12 mouse cellular contexts compared by ENCODE assay signal in genomic region chr6:135237326-135237725, GRCm38 (mm10). TPM values are rescaled to one million over a fixed set of nuclear protein-coding genes. Genes with fewer than 3 reads are reported as not detected.
DNase-seq lines count a peak whose midpoint lies in the region; ATAC-seq and TF ChIP-seq lines count a peak whose summit lies in the region.
"Had no signal": no experiment of that assay in that cellular context is flagged by ENCODE, and none has a peak within 500 bp of the region (broad histone marks: within the 10 kb centered on the region; RNA-seq: fewer than 3 reads in every experiment).

No protein-coding gene starts in this region.

- H3K36me3 ChIP-seq in heart, embryonic 11.5 days (ENCODE audit: control insufficient read depth, insufficient read depth, low read length): no peaks in the 10 kb centered on the region
- H3K36me3 ChIP-seq in heart, embryonic 10.5 days: peaks cover 2% of the 10 kb centered on the region
- H3K36me3 ChIP-seq in stomach, postnatal 0 days (ENCODE audit: control insufficient read depth, insufficient read depth, low read length): peaks cover under 1% of the 10 kb centered on the region; the same call in 1 of the 2 replicates

- TF ChIP-seq CTCF in lung, adult 2 months (IDR thresholded peaks at IDR 0.05; ENCODE audit: insufficient read depth, low read length): 0 out of 2 replicates have a peak, but pooled peaks have one; percentile 13
- TF ChIP-seq CTCF in stomach, postnatal 0 days (IDR thresholded peaks at IDR 0.05; ENCODE audit: low read depth): peak; percentile 53

- WGBS in heart, embryonic 11.5 days (ENCODE audit: insufficient replicate concordance): 42% methylated on average over 14 of the region's 14 CpGs
- WGBS in heart, embryonic 10.5 days: 39% methylated on average over 14 of the region's 14 CpGs
- 39% methylated on average over 14 of the region's 14 CpGs for WGBS in lung, adult 2 months
- WGBS in stomach, postnatal 0 days: 58% methylated on average over 14 of the region's 14 CpGs

- no peak overlapping the region for H3K4me2 ChIP-seq in heart, embryonic 11.5 days
- no peak overlapping the region for H3K4me2 ChIP-seq in stomach, postnatal 0 days (replicated peaks; ENCODE audit: low read depth)
- H3K4me2 ChIP-seq: forebrain, embryonic 13.5 days; hindbrain, embryonic 14.5 days had no signal

- TF ChIP-seq EP300 in stomach, postnatal 0 days (optimal IDR thresholded peaks at IDR 0.05): no peak

- H3K27me3 ChIP-seq in heart, embryonic 11.5 days (ENCODE audit: control insufficient read depth, insufficient read depth, low read length): no peaks in the 10 kb centered on the region
- peaks cover 32% of the 10 kb centered on the region; the same call in 1 of the 2 replicates for H3K27me3 ChIP-seq in heart, embryonic 10.5 days (ENCODE audit: insufficient read depth, poor library complexity, severe bottlenecking)
- H3K27me3 ChIP-seq in stomach, postnatal 0 days (ENCODE audit: control insufficient read depth, insufficient read depth, low read length): no peaks in the 10 kb centered on the region
- H3K27me3 ChIP-seq: forebrain, embryonic 13.5 days had no signal

- TF ChIP-seq POLR2A in lung, adult 2 months (IDR thresholded peaks at IDR 0.05; ENCODE audit: borderline replicate concordance, extremely low read depth, low read depth, low read length): no peak

- no peaks in the 10 kb centered on the region for H3K9me3 ChIP-seq in heart, embryonic 11.5 days (replicated peaks; ENCODE audit: control insufficient read depth, low read length)
- H3K9me3 ChIP-seq in heart, embryonic 10.5 days: no peaks in the 10 kb centered on the region
- no peaks in the 10 kb centered on the region for H3K9me3 ChIP-seq in stomach, postnatal 0 days (ENCODE audit: control insufficient read depth, low read length)
- H3K9me3 ChIP-seq: forebrain, embryonic 13.5 days had no signal

- ATAC-seq in heart, embryonic 11.5 days (replicated peaks; ENCODE audit: insufficient number of reproducible peaks, low FRiP score, low TSS enrichment): no peak
- ATAC-seq in stomach, postnatal 0 days (ENCODE audit: low FRiP score, low TSS enrichment): peak; percentile 38
- ATAC-seq: forebrain, embryonic 13.5 days had no signal

- intact Hi-C loops in left cerebral cortex, postnatal 14 days (cut with DNase I): no loop called here

- no peak overlapping the region for H3K27ac ChIP-seq in heart, embryonic 11.5 days (ENCODE audit: low read depth, low read length)
- H3K27ac ChIP-seq in heart, embryonic 10.5 days: peak overlapping the region; percentile 36; the same call in 1 of the 2 replicates
- no peak overlapping the region for H3K27ac ChIP-seq in stomach, postnatal 0 days (replicated peaks)
- H3K27ac ChIP-seq: forebrain, embryonic 13.5 days; hindbrain, embryonic 14.5 days; macrophage had no signal

- H3K4me3 ChIP-seq in heart, embryonic 11.5 days (ENCODE audit: low read depth, low read length): no peak overlapping the region
- H3K4me3 ChIP-seq in heart, embryonic 10.5 days: no peak overlapping the region
- no peak overlapping the region for H3K4me3 ChIP-seq in lung, adult 2 months (replicated peaks; ENCODE audit: extremely low read depth, low read depth, low read length)
- no peak overlapping the region for H3K4me3 ChIP-seq in stomach, postnatal 0 days (ENCODE audit: low read depth, low read length)
- H3K4me3 ChIP-seq: forebrain, embryonic 13.5 days had no signal

- no peak overlapping the region for H3K9ac ChIP-seq in heart, embryonic 11.5 days (ENCODE audit: low read depth, low read length)
- no peak overlapping the region for H3K9ac ChIP-seq in stomach, postnatal 0 days (ENCODE audit: low read length)
- H3K9ac ChIP-seq: forebrain, embryonic 13.5 days; hindbrain, embryonic 14.5 days had no signal

- H3K4me1 ChIP-seq in heart, embryonic 11.5 days (ENCODE audit: control insufficient read depth, insufficient read depth, low read length): peaks cover 21% of the 10 kb centered on the region
- peaks cover 32% of the 10 kb centered on the region for H3K4me1 ChIP-seq in heart, embryonic 10.5 days
- peaks cover 4% of the 10 kb centered on the region; the same call in 1 of the 2 replicates for H3K4me1 ChIP-seq in lung, adult 2 months (ENCODE audit: control insufficient read depth, insufficient read depth, low read length)
- no peaks in the 10 kb centered on the region for H3K4me1 ChIP-seq in stomach, postnatal 0 days (replicated peaks; ENCODE audit: control insufficient read depth, insufficient read depth)
- H3K4me1 ChIP-seq: forebrain, embryonic 13.5 days had no signal

- peak; percentile 20 to 34 for DNase-seq in heart, adult 18-20 months
- no peak for DNase-seq in heart, embryonic 10.5 days (ENCODE audit: low spot score)
- no peak for DNase-seq in lung, adult 2 months
- no peak for DNase-seq in stomach, postnatal 0 days (ENCODE audit: low spot score)
- no peak for DNase-seq in frontal cortex, adult 2 months (ENCODE audit: extremely low spot score in 1 of 2, low spot score in 1 of 2)
- DNase-seq in left cerebral cortex, postnatal 14 days (ENCODE audit: low spot score in 2 of 2): no peak
- DNase-seq in retina, postnatal 1 day: no peak

RNA-seq across cellular contexts. Expression of gene Gsg1, which starts 16.8 kb away (rescaled TPM):
- total RNA-seq in heart, adult 18-20 months (2021): under 1 TPM; 0.44 to 0.65 TPM
- polyA plus RNA-seq in heart, embryonic 11.5 days (2014; fragmentation: Nextera tagmentation; extraction: Ambion mirVana): 1.0 and 1.1 TPM in 2 replicates
- 0.47 and 3.9 TPM in 2 replicates for polyA plus RNA-seq in heart, embryonic 10.5 days (2016; fragmentation: Nextera tagmentation; extraction: Ambion mirVana)
- 1.4 TPM in 2 replicates for polyA plus RNA-seq in lung, adult 2 months (2012; rRNA removed)
- polyA plus RNA-seq in stomach, postnatal 0 days (2015; fragmentation: Nextera tagmentation; extraction: Ambion mirVana): 0.50 and 0.80 TPM in 2 replicates
- polyA plus RNA-seq in frontal cortex, adult 2 months (2012; rRNA removed): 0.19 and 0.32 TPM in 2 replicates
- total RNA-seq in left cerebral cortex, postnatal 14 days (2021): not detected
- total RNA-seq: layer of hippocampus, postnatal 10 days had no signal

RNA-seq across cellular contexts. Expression of gene Hebp1, which starts 39.5 kb away (rescaled TPM):
- 10 to 100 TPM; 64.7 to 68.9 TPM for total RNA-seq in heart, adult 18-20 months (2021)
- 7.2 and 15.2 TPM in 2 replicates for polyA plus RNA-seq in heart, embryonic 11.5 days (2014; fragmentation: Nextera tagmentation; extraction: Ambion mirVana)
- polyA plus RNA-seq in heart, embryonic 10.5 days (2016; fragmentation: Nextera tagmentation; extraction: Ambion mirVana): 20.7 and 21.2 TPM in 2 replicates
- polyA plus RNA-seq in lung, adult 2 months (2012; rRNA removed): 15.4 and 33.8 TPM in 2 replicates
- polyA plus RNA-seq in stomach, postnatal 0 days (2015; fragmentation: Nextera tagmentation; extraction: Ambion mirVana): 33.7 and 42.3 TPM in 2 replicates
- 34.4 and 38.2 TPM in 2 replicates for polyA plus RNA-seq in frontal cortex, adult 2 months (2012; rRNA removed)
- 10 to 100 TPM; 38.5 to 41.6 TPM for total RNA-seq in left cerebral cortex, postnatal 14 days (2021)

RNA-seq across cellular contexts. Expression of gene Fam234b, which starts 39.5 kb away (rescaled TPM):
- 1 to 10 TPM; 7.7 to 9.0 TPM for total RNA-seq in heart, adult 18-20 months (2021)
- polyA plus RNA-seq in heart, embryonic 11.5 days (2014; fragmentation: Nextera tagmentation; extraction: Ambion mirVana): 11.2 and 11.3 TPM in 2 replicates
- polyA plus RNA-seq in heart, embryonic 10.5 days (2016; fragmentation: Nextera tagmentation; extraction: Ambion mirVana): 9.8 and 11.6 TPM in 2 replicates
- 6.3 and 9.2 TPM in 2 replicates for polyA plus RNA-seq in lung, adult 2 months (2012; rRNA removed)
- 12.4 and 13.3 TPM in 2 replicates for polyA plus RNA-seq in stomach, postnatal 0 days (2015; fragmentation: Nextera tagmentation; extraction: Ambion mirVana)
- polyA plus RNA-seq in frontal cortex, adult 2 months (2012; rRNA removed): 157 and 162 TPM in 2 replicates
- total RNA-seq in left cerebral cortex, postnatal 14 days (2021): 100 to 1,000 TPM; 118 to 124 TPM

Comparison
In these comparisons a context has a peak if more than half of its experiments do, and no peak if none do; other contexts are left out.
1. DNase-seq: peak in heart, adult 18-20 months (2 of 2); none in heart, embryonic 10.5 days (single experiment), lung, adult 2 months (single experiment), stomach, postnatal 0 days (single experiment), frontal cortex, adult 2 months (0 of 2), left cerebral cortex, postnatal 14 days (0 of 2) and retina, postnatal 1 day (single experiment).
2. RNA of gene Fam234b, which starts 39.5 kb away (polyA plus RNA-seq): 157 to 162 TPM in frontal cortex, adult 2 months; 12.4 to 13.3 TPM in stomach, postnatal 0 days, 9.8 to 11.6 TPM in heart, embryonic 10.5 days, 11.2 to 11.3 TPM in heart, embryonic 11.5 days and 6.3 to 9.2 TPM in lung, adult 2 months; every median in the first group is over 10 times any median in the second.